Mouse (Mus musculus) kidney, adult 8-10 months (tissue): ENCODE data around the gene Pif1.
A peak's percentile ranks its signal among the peaks of the same experiment; 100 is the strongest.

Experiments used
- DNase-seq, 2 experiments: peaks; one replicate each; pipeline ENCODE4 v3.0.0; 2022

Pif1 gene

GRCm38 (mm10) chr9:65600951-65601350, 14.0 kb downstream of the Pif1 start:
- DNase-seq = no peak

GRCm38 (mm10) chr9:65603401-65604102, 16.6 kb downstream of the Pif1 start:
- DNase-seq = no peak

- DNase-seq = peak; percentile 62 to 68
Observed at GRCm38 (mm10) chr9:65605471-65606136, 18.6 kb downstream of the Pif1 start.

- no peak for DNase-seq
Observed at GRCm38 (mm10) chr9:65606321-65607109, 19.6 kb downstream of the Pif1 start.

- DNase-seq = no peak
Observed at GRCm38 (mm10) chr9:65607120-65607519, 20.2 kb downstream of the Pif1 start.

GRCm38 (mm10) chr9:65611969-65612486, 25.1 kb downstream of the Pif1 start:
- DNase-seq = no peak

- no peak for DNase-seq
Observed at GRCm38 (mm10) chr9:65613098-65613497, 26.1 kb downstream of the Pif1 start.

- no peak for DNase-seq
Observed at GRCm38 (mm10) chr9:65619311-65619710, 32.4 kb downstream of the Pif1 start.

- no peak for DNase-seq
Observed at GRCm38 (mm10) chr9:65621196-65621595, 34.2 kb downstream of the Pif1 start.

- peak; percentile 82 to 91 for DNase-seq
Observed at GRCm38 (mm10) chr9:65621666-65622065, 34.7 kb downstream of the Pif1 start.

GRCm38 (mm10) chr9:65622826-65623225, 35.9 kb downstream of the Pif1 start:
- no peak for DNase-seq

- no peak for DNase-seq
Observed at GRCm38 (mm10) chr9:65624266-65624665, 37.3 kb downstream of the Pif1 start.

GRCm38 (mm10) chr9:65629025-65629766, 42.2 kb downstream of the Pif1 start, which contains the start of gene Rbpms2:
TSS of gene Rbpms2 (plus strand) at chr9:65629648.
- peak; percentile 63 to 73 for DNase-seq

- DNase-seq = peak; percentile 62 to 73
Observed at GRCm38 (mm10) chr9:65629767-65630630, 43.0 kb downstream of the Pif1 start.

- DNase-seq = peak; percentile 68 to 71
Observed at GRCm38 (mm10) chr9:65630631-65631353, 43.8 kb downstream of the Pif1 start.

- DNase-seq = peak in 1 of 2 experiments; percentile 41
Observed at GRCm38 (mm10) chr9:65631354-65632021, 44.5 kb downstream of the Pif1 start.

- DNase-seq = no peak
Observed at GRCm38 (mm10) chr9:65635766-65636165, 48.8 kb downstream of the Pif1 start.

GRCm38 (mm10) chr9:65636926-65637325, 50.0 kb downstream of the Pif1 start:
- DNase-seq = no peak

GRCm38 (mm10) chr9:65639065-65639464, 52.1 kb downstream of the Pif1 start:
- DNase-seq = peak in 1 of 2 experiments; percentile 38

- peak in 1 of 2 experiments; percentile 38 for DNase-seq
Observed at GRCm38 (mm10) chr9:65640838-65641410, 54.0 kb downstream of the Pif1 start.
